Mouse (Mus musculus): ENCODE measurements around the gene Mybphl. TPM values are rescaled to one million over a fixed set of nuclear protein-coding genes. Genes with fewer than 3 reads are reported as not detected.
A peak's percentile ranks its signal among the peaks of the same experiment; 100 is the strongest.

Gene Mybphl
- polyA plus RNA-seq, 1 experiment from 2014 or later, result not detected

DNA sequence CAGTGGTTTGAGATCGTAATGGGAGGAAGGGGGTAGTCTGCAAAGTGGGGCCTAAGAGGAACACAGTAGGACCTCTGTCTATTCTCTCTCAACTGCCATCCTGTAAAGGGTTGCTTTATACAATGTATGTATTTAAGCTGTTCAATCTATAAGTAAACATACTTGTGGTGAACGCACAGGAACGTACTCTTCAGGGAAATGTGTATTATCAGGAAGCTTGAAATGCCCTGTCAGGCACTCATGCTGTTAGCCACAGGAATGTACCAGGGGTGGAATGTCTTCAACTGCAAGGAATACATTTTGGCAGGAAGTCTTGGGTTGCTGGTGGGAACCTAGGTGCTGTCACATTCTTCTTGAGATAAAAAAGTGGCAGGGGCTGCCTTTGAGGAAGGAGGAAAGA lies 8.0 kb downstream of the Mybphl start:
- WGBS, result 89% methylated on average over 3 of the region's 3 CpGs
- no peak for ATAC-seq (replicated peaks)

DNA sequence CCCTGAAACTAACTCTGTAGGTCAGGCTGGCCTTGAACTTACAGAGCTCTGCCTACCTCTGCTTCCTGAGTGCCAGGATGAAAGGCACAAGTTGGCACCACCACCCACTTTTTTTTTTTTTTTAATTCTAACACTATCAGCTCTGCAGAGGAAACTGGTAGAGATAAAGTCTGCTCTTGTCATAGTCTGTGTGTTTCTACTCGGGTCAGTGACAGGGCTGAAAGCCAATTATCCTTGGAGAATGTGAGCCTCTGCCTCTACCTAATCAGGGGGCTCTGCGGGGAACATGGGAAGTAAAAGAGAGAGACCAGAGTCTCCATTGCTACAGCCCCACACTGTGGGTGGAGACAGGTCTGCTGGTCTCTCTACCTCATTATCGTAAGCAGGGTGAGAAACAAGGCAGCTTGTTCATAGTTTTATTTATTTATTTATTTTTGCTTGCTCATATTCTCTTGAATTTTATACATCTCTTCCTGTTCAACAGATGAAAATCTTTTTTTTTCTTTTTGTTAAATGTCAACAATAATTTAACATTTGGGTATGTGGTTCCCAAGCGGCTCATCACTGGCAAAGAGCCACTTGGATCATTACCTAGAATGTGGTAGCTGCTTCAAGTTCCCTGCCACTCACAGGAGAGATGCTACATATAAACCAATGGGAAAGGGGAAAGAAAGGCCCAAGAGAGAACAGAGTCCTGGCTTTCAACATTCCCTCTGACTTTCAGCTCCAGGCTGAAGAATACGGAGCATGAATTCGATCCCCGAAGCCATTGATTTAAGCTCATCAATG lies 14.4 kb downstream of the Mybphl start:
- 59% methylated on average over 7 of the region's 7 CpGs for WGBS

More for the DNA sequence above, 8.0 kb downstream of the Mybphl start:
- Histone ChIP-seq H3K4me2 (replicated peaks) (no peak overlapping the region), H3K27ac (replicated peaks) (no peak overlapping the region), H3K9me3 (no peaks in the 10 kb centered on the region), H3K9ac (replicated peaks) (no peak overlapping the region), H3K36me3 (no peaks in the 10 kb centered on the region), H3K4me3 (no peak overlapping the region), H3K4me1 (no peaks in the 10 kb centered on the region), H3K27me3 (no peaks in the 10 kb centered on the region)

DNA sequence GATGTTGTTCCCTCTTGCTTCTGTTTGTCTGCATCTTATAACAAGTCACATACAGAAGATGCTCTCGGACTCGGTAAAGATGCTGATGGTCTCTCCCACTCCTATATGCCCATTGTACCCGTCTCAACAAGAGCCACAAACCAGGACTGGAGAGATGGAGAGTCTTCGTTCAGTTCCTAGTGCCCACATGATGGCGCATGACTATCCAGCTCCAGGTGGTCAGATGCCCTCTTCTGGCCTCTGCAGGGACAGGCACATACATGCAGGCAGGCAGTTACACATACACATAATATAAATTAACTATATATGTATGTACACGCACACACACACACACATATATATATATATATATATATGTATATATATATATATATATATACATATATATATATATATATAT lies 16.0 kb downstream of the Mybphl start:
- no peak overlapping the region for H3K4me2 ChIP-seq (replicated peaks)
- ATAC-seq (replicated peaks), result no peak
- H3K9ac ChIP-seq (replicated peaks), result no peak overlapping the region
- WGBS, result 72% methylated on average over 6 of the region's 6 CpGs
- no peak overlapping the region for H3K4me3 ChIP-seq
- no peaks in the 10 kb centered on the region for H3K9me3 ChIP-seq
- H3K27me3 ChIP-seq, result no peaks in the 10 kb centered on the region
- H3K36me3 ChIP-seq, result no peaks in the 10 kb centered on the region
- peaks cover 49% of the 10 kb centered on the region for H3K4me1 ChIP-seq
- no peak overlapping the region for H3K27ac ChIP-seq (replicated peaks)

More for the DNA sequence above, 14.4 kb downstream of the Mybphl start:
- H3K9ac ChIP-seq (replicated peaks), result no peak overlapping the region
- no peaks in the 10 kb centered on the region for H3K36me3 ChIP-seq
- no peaks in the 10 kb centered on the region for H3K27me3 ChIP-seq
- H3K4me2 ChIP-seq (replicated peaks), result no peak overlapping the region
- no peak overlapping the region for H3K4me3 ChIP-seq
- peak overlapping the region; percentile 66 for H3K27ac ChIP-seq (replicated peaks)
- no peaks in the 10 kb centered on the region for H3K9me3 ChIP-seq
- H3K4me1 ChIP-seq, result peaks cover 36% of the 10 kb centered on the region
- no peak for ATAC-seq (replicated peaks)

DNA sequence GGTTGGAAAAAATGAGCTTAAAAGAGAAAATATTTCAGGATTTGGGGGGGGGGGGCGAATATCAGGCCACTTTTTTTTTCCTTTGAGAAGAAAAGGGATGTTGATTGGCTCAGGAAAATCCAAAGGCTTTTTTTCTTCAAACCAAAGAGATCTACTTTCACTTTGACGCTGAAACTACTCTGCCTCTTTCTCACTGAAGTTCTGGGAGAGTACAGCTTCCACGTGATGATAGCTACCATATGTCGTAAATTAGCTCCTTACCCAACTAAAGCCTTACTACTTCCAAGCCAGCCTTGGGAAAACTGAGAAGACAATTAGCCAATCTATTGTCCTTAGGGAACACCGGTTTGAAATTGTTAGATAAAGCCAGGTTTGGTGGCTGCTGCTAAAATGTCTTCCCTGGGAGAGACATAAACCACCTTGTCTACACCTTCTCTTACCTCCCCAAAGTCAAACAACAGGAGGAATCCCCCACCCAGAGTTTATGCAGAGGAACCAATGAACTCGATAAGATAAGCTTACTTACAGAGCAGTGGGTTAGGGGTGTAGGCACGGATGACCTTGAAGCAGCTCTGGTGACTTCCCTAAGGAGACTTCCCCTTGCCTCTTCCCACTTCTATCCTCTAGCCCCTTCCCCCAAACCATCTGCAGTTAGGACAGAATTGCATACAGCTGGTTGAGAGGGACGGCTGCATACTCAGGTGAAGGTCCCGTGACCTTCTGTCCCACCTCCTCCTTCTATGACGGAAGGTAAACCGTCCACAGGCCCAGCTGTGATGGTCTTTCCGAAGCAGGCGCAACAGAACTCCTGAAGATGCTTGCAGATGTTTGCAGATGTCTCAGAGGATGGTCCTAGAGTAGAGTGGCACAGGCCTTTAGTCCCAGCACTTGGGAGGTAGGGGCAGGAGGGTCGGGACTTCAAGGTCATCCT lies 17.5 kb downstream of the Mybphl start:
- WGBS, result 77% methylated on average over 14 of the region's 14 CpGs
- H3K4me1 ChIP-seq, result peaks cover 49% of the 10 kb centered on the region
- H3K36me3 ChIP-seq, result no peaks in the 10 kb centered on the region
- H3K27ac ChIP-seq (replicated peaks), result no peak overlapping the region
- no peaks in the 10 kb centered on the region for H3K27me3 ChIP-seq
- no peaks in the 10 kb centered on the region for H3K9me3 ChIP-seq
- H3K4me3 ChIP-seq, result no peak overlapping the region
- H3K9ac ChIP-seq (replicated peaks), result no peak overlapping the region
- no peak overlapping the region for H3K4me2 ChIP-seq (replicated peaks)
- ATAC-seq (replicated peaks), result no peak

DNA sequence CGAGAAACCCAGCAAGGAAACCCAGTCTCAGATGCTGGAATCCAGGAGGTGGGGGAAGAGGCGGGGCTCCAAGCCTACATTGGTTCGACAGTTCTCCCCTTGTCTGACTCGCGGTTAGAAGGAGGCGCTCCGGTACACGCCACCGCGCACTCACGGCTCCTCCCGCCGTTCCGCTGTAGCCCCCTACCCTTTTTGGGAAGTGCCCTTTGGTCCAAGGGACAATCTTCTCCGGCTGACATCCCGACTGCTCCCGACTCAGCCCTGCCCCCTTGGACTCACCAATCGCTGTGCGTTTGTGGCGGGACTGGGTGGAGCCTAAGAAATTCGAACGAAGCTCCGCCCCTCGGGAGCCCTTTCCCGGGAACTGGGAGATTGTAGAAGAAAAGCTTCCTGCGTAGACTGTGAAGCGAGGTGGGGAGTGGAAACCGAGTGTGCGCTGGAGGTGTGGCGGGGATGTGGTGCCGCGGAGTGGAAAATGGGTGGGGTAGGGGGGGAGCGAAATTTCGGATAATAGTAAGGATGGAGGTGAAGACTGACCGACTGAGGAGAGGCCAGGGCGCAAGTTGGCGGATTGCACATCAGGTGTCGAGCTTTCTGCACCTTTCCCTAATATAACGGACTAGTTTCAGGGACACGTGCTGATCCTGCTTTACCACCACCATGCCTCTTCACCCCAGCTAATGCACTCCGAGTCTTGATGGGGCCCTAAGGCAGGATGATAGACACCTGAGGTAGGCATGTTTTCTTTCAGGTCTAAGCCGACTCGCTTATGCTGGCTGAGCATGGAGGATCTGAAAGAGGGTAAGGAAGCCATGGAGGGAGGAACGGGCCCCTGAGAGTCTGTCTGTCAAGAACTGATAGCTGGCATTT lies 19.0 kb downstream of the Mybphl start, which contains the start of gene Psrc1:
TSS of gene Psrc1 (plus strand) at position 355 of the 870 bp plus-strand sequence.
- peak within 1 kb of the TSS; percentile 67 for H3K4me2 ChIP-seq (replicated peaks)
- H3K9me3 ChIP-seq, result no peaks in the 10 kb centered on the region
- peaks cover 50% of the 10 kb centered on the region for H3K4me1 ChIP-seq
- peak within 1 kb of the TSS; percentile 82 for H3K4me3 ChIP-seq
- peak within 1 kb of the TSS; percentile 68 for H3K9ac ChIP-seq (replicated peaks)
- H3K27me3 ChIP-seq, result no peaks in the 10 kb centered on the region
- peak within 1 kb of the TSS; percentile 77 for H3K27ac ChIP-seq (replicated peaks)
- under 1% methylated on average over 44 of the region's 44 CpGs for WGBS
- no peaks in the 10 kb centered on the region for H3K36me3 ChIP-seq
- ATAC-seq (replicated peaks), result peak; percentile 91

GRCm38 (mm10) chr3:108384425-108384824 lies 19.7 kb downstream of the Mybphl start:
- WGBS, result 37% methylated on average over 2 of the region's 2 CpGs
- H3K4me3 ChIP-seq, result peak overlapping the region; percentile 82
- H3K36me3 ChIP-seq, result no peaks in the 10 kb centered on the region
- peak overlapping the region; percentile 67 for H3K4me2 ChIP-seq (replicated peaks)
- H3K9ac ChIP-seq (replicated peaks), result peak overlapping the region; percentile 68
- ATAC-seq (replicated peaks), result no peak
- no peaks in the 10 kb centered on the region for H3K27me3 ChIP-seq
- H3K9me3 ChIP-seq, result no peaks in the 10 kb centered on the region
- peaks cover 51% of the 10 kb centered on the region for H3K4me1 ChIP-seq
- H3K27ac ChIP-seq (replicated peaks), result no peak overlapping the region

- Histone ChIP-seq H3K4me2 (replicated peaks) (no peak overlapping the region), H3K27me3 (no peaks in the 10 kb centered on the region), H3K4me3 (no peak overlapping the region), H3K36me3 (no peaks in the 10 kb centered on the region), H3K27ac (replicated peaks) (no peak overlapping the region; the same call in 1 of the 2 replicates), H3K9ac (replicated peaks) (no peak overlapping the region), H3K4me1 (peaks cover 41% of the 10 kb centered on the region), H3K9me3 (no peaks in the 10 kb centered on the region)
- 91% methylated on average over 10 of the region's 10 CpGs for WGBS
- no peak for ATAC-seq (replicated peaks)
Observed at GRCm38 (mm10) chr3:108386186-108386585, 21.5 kb downstream of the Mybphl start.

- Histone ChIP-seq H3K36me3 (peaks cover 23% of the 10 kb centered on the region), H3K4me2 (replicated peaks) (no peak overlapping the region), H3K4me1 (peaks cover 21% of the 10 kb centered on the region), H3K9me3 (no peaks in the 10 kb centered on the region), H3K27me3 (no peaks in the 10 kb centered on the region), H3K27ac (replicated peaks) (peak overlapping the region; percentile 68), H3K9ac (replicated peaks) (no peak overlapping the region), H3K4me3 (no peak overlapping the region)
- ATAC-seq (replicated peaks), result peak; percentile 74
- under 1% methylated on average over 5 of the region's 5 CpGs for WGBS
Observed at GRCm38 (mm10) chr3:108389111-108389545, 24.4 kb downstream of the Mybphl start.

DNA sequence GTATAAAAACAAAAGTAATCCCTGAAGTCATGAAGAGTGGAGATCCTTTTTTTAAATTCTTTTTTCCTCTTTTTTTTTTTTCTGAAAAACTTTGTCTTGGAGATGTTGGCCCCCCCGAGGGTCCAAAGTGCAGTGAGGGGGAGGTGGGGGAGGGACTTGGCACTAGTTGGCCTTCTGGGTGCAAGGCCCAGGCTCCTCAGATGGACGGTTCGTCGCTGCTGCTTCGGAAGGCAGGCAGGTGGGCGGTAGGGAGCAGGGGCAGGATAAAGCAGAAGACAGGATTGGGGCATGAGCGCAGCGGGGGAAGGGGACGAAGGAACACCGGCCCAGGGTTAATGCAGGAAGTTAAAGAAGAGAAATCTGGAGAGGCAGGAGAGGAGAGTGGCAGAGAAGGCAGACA lies 27.6 kb downstream of the Mybphl start:
- H3K9me3 ChIP-seq, result no peaks in the 10 kb centered on the region
- no peak overlapping the region for H3K4me2 ChIP-seq (replicated peaks)
- H3K4me1 ChIP-seq, result peaks cover 8% of the 10 kb centered on the region
- no peak for ATAC-seq (replicated peaks)
- H3K27ac ChIP-seq (replicated peaks), result no peak overlapping the region
- no peaks in the 10 kb centered on the region for H3K27me3 ChIP-seq
- H3K9ac ChIP-seq (replicated peaks), result no peak overlapping the region
- H3K4me3 ChIP-seq, result no peak overlapping the region
- 18% methylated on average over 10 of the region's 10 CpGs for WGBS
- peaks cover 53% of the 10 kb centered on the region for H3K36me3 ChIP-seq

DNA sequence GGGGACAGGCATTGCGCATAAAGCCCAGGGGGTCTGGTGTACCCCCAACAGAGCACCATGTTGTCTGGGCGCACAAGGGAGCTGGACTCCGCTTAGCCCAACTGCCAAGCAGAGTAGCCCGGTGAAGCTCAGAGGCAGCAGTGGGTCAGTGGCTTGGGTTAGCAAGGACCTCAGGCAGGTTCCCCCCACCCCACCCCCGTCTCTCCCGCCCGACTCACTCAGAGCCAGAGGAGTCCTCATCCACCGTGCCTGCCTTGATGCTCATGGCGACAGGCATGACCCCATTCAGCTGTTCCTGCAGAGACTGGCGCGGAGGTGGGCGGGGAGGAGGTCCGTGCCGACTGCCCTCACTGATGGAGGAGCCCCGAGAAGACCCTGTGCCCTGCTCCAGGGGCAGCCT lies 28.1 kb downstream of the Mybphl start:
- H3K4me2 ChIP-seq (replicated peaks), result no peak overlapping the region
- no peak for ATAC-seq (replicated peaks)
- H3K27ac ChIP-seq (replicated peaks), result no peak overlapping the region
- H3K9me3 ChIP-seq, result no peaks in the 10 kb centered on the region
- H3K27me3 ChIP-seq, result no peaks in the 10 kb centered on the region
- no peak overlapping the region for H3K9ac ChIP-seq (replicated peaks)
- H3K36me3 ChIP-seq, result peaks cover 58% of the 10 kb centered on the region
- whole genome bisulfite sequencing, result 57% methylated on average over 15 of the region's 15 CpGs
- no peak overlapping the region for H3K4me3 ChIP-seq
- H3K4me1 ChIP-seq, result peaks cover 8% of the 10 kb centered on the region

DNA sequence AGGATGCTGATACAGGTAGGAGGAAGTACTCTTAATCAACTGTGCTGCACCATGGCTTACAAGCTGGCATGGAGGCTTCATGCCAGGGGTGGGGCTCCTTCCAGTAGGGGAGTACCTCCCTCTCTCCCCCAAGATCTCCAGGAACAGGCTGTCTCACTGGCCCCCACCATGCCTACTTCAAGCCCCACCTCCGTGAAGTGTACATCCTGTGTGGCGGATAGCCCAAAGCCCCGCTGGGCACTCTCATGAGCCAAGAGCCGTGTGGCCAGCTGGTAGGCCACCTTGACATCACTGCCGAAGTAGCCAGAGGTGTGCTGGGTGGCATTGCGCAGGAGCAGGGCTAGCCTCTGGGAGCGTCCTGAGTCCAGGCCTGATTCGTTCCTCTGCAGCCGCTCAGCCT lies 33.6 kb downstream of the Mybphl start:
- Histone ChIP-seq H3K9ac (replicated peaks) (no peak overlapping the region), H3K27ac (replicated peaks) (no peak overlapping the region), H3K4me2 (replicated peaks) (no peak overlapping the region), H3K4me3 (no peak overlapping the region), H3K9me3 (no peaks in the 10 kb centered on the region), H3K27me3 (no peaks in the 10 kb centered on the region), H3K36me3 (peaks cover 95% of the 10 kb centered on the region), H3K4me1 (peaks cover 14% of the 10 kb centered on the region)
- WGBS, result 91% methylated on average over 9 of the region's 9 CpGs
- no peak for ATAC-seq (replicated peaks)
